Mouse (Mus musculus) spleen, postnatal 4 days (tissue): ENCODE measurements around the gene Nisch.
A peak's percentile ranks its signal among the peaks of the same experiment; 100 is the strongest.

Experiments
- DNase-seq, 2 experiments: peaks; one replicate each; pipeline ENCODE4 v3.0.0; 2022; ENCODE audit warnings: low spot score in 2 of 2

The Nisch gene

DNA sequence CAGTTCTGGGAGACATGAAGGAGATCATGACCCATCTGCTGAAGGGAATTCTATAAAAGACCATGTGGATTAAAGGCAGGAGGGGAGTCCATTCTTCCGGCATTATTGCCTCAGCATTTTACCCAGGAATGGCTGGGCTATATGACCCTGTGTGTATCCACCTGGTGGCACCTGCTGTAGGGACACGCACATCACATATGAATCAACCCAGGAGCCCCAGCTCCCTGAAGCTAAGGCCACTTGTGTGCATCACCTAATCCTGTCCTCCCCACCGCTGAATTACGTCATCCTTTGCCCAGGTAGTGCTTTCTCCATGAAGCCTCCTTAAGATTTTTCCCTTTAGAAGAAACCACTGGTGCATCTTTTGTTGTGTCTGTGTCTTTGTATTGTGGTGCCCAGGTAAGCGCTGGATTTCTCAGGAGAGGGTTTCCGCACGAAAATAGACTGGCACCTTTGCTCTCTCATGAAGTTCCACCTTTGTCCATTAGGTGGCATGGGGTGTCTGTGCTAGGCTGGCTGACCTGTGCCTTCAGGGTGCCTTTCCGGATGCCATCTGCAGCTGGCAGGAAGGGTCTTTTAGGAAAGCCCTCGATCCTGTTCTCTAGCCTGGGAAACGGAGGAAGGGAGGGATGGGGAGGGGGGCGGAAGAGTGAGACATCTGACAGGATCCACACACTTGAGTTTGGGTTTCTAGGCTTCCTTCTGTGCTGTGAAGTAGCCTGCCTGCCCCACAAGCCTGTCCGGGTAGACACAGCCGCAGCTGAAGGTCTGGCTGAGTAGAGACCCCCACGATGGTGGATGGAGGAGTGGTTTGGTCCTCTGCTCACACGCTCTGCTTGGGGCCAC is 1.4 kb downstream of the Nisch start:
- DNase-seq = peak; percentile 68 to 85

DNA sequence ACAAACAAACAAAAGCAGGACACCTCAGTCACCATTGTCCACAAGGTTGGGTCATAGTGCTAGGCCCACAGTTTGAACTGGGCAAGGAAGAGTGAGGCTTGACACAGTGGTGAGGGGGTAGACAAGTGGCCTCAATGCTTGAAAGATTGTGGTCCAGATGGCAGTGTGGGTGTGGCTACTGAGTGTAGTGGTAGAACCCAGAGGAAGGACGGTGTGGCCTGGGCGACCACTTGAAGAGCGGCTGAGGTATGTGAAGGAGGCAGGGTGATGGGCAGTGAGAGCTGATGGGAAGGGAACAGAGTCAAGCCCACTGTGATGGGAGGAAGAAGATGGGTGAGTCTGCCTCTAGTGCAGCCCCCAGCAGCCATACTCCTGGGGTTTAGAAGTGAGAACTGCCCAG is 2.1 kb downstream of the Nisch start:
- DNase-seq = no peak

DNA sequence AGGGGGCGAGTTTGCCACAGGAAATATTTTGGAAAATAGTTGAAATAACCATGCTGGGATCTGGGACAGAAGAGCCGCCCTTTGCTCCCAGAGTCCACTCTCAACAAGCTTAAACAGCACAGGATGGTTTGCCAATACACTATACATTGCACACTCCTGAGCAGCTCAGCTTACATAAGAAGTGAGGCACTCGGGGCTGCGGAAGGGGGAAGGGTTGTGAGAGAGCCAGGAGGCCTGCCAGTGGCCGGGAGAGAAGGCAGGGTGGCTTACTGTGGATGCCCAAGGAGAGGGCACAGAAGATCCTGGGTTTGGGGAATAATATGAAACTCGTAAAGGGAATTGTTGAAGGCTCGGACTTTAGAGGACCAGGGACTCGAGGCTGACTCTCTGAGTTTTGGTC is 2.9 kb downstream of the Nisch start:
- DNase-seq = no peak

DNA sequence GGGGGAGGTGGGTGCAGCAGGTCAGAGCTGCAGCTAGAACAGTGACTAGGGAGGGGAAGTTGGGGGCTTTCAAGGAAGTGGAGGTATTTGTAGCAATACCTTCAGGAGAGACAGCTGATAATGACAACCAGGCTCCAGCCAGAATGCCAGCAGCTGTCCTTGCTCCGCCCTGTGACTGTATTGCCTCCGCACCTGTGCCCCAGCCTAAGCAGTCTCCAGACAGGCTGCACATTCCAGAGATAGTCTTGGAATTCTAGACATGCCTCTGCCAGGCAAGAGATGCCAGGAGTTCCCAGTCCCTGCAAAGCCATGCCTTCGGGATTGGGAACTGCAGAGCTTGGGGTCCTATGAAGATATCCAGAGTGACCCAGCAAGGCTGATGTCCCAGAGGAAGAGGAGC is 4.2 kb downstream of the Nisch start:
- no peak for DNase-seq

DNA sequence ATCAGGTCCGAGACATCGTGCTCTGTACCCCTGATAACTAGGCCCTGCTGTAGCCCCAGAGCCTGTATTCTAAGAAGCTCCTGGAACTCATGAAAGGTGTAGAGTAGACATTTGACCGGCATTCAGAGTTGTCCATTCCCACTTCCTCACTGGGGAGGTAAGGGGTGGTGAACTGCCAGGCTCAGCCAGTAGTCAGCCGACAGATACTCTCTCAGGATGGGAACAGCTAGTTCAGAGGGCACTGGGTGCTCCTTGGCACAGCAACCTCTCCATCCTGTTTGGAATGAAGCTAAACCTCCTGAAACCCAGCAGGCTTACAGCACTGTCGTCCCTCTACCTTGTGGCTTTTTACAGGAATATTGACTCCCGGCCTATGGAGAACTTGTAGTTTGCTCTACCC is 4.9 kb downstream of the Nisch start:
- no peak for DNase-seq

DNA sequence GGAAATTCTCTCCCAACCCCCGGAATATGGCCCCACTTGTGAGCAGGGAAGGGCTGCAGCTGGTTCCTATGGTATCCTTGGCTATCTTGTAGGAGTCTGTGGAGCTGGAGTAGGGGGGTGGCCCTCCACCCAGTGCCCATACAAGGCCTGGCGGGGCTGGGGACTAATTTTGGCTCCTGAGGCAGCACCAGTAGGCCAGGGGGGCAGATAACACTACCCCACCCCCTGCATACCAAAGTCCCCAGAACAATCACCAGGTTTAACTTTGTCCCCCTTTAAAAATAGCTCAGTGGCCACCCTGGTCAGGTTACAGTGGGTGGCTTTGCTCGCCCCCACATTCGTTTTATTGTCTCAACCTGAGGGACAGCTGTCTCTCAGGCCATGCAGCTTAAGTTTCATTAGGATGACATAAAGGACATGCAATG is 7.6 kb downstream of the Nisch start:
- no peak for DNase-seq

DNA sequence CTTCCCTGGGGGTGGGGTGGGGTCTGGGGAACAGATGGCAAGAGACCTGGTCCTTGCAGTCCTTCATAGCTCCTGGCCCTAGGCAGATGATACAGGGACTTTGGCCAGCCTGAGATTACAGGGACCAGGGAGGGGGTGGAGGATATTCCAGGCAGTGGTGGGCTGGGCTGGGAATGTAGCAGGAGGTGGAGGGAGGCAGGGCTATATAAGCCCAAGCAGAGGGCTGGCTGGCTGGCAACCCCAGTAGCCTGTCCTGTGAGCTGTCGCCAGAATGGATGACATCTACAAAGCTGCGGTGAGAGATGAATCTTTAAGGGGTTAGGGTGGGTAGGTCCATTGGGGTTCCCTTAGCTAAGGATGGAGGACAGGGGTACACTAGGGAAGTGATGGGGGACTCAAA is 8.7 kb downstream of the Nisch start, which contains the start of gene Tnnc1:
Gene Tnnc1 (plus strand): TSS at position 229 of the 400 bp plus-strand sequence.
- DNase-seq = no peak

DNA sequence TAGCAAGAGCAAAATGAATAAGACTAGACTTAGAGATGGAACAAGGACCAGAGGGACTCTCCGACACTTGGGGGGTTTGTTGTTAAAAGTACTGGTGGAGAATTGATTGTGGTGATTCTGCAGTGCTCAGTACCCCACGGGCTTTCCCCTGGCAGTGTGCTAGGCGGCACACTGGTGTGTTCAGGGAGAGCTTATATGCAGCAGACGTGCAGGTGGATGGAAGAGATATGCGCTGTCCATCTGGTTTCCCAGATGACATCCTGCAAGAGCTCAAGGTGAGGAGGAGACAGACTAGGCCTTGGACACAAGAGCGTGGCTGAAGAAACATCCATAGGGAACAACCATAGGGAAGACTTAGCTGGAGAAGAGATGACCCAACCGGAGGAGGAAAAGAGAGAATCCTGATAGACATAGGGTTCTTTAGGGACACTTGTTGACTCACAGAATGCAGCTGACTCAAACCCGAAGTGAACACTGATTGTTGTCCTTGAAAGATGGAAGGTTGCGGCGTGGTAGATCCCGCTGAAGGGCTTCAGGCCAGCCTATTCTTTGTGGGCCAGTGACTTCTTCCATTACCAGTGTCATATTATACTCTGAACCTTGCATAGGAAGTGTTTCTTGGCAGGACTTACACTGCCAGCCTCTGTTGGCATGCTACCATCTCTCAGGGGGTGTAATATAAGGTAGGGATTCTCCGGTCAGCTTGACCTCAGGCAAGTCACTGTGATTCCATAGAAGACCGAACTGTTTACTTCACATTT is 9.5 kb downstream of the Nisch start:
- no peak for DNase-seq

DNA sequence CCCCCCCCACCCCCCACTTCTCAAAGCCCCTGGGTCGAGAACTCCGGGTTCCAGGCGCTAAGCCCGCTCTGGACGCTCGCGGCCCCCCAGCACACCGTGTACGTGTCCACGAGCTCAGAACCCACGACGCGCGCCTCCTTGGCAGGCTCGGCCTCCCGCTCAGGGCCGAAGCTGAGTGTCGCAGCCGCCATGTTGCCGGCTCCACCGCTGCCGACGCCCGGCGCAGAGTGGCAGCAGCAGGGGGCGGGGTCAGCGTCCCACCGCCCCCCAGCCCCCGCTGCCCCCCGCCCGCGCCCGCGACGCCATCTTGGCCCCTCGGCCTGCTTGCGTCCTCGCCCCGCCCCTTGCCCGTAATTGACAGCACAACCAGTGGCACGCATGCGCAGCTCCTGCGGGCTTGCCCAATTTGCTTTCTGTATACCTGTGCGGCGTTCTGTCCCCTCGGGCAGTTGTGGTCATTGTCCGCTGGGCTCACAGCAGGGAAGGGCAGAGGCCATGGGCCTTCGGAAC is 10.2 kb downstream of the Nisch start:
- peak; percentile 95 to 99 for DNase-seq

DNA sequence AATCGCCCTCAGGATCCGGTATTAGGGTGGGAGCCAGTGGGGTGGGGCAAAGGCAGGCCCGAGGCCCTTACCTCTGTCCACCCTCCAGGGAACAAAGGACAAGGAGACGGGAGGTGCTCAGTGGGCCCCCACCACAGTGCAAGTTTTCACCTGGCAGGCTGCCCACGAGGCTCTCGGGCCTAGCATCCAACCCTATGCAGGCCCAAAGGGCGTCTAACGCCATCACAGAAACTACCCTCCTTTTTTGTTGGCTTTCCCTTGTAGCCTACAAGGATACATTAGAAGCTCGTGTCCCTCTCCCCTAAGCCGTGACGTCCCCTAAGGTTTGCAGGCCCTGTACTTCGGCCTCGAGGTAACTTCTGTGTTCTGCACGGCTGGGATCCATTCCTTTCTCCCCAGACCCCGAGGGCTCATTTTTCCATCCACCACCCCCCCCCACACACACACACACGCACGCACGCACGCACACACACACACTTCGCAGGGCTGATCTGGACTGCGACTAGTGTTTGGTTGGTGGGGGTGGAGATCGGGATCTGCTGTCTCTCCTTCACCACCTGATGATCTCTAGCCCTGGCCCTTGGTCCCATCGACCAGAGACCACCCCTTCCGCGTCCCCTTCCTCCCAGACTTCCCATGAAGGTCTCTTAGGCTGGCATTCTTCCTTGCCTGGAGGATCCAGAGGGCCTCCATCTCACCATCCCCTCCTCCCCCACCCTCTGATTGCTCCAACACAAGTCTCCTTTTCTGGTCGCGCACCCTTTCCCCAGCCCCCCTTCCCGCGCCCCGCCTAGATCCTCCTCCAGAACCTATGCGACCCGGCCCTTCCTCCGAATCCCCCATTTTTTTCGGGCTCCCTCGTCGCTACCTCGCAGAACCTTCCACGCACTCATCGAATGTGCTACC is 10.9 kb downstream of the Nisch start:
- no peak for DNase-seq

DNA sequence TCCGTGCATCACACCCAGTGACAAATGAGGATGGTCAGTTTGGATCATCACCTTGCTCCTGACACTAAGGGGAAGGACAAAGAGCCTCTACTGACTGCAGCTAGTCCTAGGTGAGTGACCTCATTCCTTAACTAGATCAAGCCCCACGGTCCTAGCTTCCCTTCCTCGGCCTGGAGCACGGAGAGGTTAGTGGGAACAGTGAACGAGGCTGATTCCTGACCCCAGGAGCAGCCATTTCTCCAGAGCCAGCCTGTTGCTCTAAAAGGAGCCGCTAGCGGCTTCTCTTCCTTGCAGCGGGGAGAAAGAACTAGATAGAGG is 11.5 kb downstream of the Nisch start:
- DNase-seq = no peak

DNA sequence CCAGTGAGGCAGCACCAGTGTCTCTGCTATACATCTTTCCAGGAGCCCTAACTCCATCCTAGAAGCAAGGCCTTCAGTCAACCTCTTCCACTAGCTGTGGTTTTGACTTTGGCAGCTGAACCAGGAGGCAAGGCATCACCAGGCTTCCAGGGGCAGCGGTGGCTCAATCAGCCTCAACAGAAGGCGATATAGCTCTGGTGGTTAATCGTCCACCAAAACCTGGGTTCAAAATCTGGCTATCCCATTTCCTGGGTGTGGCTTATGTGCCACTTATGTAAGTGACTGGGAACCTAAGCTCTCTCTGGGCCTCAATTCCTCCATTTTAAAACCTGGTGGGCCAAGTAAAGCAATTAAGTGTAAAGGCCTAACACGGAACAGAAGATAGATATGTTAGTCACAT is 11.9 kb downstream of the Nisch start:
- DNase-seq = no peak

DNA sequence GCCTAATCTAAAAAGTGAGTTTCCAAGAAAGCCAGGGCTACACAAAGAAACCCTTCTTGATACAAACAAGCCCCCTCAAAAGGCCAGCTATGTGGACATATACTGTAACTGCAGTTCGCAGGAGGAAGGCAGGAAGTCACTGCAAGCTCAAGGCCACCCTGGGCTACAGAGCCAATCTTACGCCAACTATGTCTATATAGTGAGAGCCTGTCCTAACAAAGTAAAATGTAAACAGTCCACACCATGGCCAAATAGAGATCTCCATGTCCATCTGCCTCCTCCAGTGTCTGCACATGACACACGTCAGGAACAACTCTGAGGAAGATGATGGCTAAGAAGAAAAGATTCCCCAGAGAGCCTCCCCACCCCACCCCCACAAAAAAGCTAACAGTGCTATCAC is 16.7 kb downstream of the Nisch start:
- no peak for DNase-seq

DNA sequence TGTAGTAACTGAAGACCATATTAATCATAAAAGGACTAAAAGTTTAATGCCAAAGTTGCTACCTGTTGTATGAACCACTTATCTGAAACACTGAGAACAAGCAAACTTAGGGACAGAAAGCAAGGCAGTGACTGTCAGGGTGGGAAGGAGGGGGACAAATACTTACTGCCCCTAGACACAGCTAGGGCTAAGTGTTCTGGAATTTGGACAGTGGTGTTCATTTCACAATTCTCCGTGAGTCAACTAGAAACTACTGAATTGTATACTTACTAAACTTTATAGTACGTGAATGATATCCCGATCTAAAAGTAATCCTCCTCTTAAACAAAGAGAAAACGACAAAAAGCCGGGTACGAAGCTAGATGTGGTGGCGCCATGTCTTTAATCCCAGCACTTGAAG is 17.1 kb downstream of the Nisch start:
- no peak for DNase-seq

DNA sequence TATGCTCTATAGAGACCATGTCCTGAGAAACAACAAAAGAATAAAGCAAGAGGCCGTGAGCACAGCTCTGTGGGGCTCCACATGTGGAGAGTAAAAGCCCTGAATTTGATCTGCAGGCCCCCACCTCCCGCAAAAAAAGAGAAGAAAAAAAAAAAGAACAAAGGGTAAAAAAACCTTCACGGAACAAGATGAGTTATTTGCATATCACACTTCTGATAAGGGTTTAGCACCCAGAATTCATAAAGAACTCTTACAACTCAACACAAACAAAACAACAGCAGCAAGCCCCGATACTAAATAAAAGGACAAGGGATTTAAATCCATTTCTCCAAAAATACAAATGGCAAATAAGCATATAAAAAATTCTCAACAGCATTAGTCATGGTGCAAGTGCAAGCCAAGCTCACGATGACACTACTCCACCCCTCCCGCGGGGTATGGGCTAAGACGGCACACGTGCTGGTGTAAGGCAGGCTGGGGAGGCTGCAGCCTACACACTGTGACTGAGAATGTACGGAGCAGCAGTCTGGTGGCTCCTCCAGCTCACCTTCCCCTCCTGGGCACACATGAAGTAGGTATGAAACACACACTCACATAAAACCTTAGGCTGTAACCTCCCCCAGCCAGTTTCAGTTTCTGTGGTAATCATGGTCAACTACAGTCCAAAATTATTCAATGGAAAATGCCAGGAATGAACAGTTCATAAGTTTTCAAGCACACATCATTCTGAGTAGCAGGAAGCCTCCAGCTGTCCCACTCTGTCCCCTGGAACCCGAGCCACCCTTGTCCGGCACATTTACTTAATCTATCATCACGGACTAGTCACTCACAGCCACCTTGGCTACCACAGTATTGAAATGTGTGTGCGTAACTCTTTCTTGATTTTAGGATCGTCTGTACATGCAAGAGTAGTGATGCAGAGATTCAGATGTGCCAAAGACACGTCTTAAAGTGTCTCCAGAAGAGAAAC is 18.9 kb downstream of the Nisch start:
- no peak for DNase-seq

DNA sequence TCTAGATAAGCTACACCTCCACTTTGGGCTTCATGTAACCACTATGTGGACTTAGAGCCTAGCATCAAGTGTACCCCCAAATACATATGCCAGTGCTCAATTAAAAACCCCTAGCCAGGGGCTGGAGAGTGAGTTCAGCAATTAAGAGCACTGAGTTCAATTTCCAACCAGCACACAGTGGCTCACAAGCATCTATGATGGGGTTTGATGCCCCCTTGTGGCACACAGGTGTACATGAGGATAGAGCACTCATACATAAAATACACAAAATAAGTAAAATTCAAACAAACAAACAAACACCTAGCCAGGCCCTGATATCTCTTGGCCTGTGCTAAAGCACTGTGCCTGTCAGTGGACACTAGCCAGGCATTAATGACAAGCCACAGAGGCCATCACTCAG is 20.8 kb downstream of the Nisch start:
- no peak for DNase-seq

DNA sequence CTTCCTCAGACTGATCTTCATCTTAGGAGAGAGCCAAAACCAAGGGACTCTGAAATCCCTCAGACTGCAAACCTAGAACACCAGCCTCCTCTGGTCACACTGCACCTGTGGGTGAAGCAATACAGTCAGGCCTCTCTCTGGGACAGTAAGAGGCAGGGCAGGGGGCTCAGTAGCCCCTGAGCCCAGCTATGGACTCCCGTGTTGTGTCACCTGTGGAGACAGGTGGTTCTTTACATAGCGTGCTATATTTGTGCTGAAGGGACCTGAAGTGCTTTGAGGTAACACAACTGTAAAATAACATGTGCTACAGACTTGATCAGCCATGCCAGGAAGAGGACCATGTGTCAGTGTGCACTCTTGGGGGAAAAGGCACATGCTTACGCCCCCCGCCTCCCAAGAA is 21.2 kb downstream of the Nisch start:
- DNase-seq = no peak

DNA sequence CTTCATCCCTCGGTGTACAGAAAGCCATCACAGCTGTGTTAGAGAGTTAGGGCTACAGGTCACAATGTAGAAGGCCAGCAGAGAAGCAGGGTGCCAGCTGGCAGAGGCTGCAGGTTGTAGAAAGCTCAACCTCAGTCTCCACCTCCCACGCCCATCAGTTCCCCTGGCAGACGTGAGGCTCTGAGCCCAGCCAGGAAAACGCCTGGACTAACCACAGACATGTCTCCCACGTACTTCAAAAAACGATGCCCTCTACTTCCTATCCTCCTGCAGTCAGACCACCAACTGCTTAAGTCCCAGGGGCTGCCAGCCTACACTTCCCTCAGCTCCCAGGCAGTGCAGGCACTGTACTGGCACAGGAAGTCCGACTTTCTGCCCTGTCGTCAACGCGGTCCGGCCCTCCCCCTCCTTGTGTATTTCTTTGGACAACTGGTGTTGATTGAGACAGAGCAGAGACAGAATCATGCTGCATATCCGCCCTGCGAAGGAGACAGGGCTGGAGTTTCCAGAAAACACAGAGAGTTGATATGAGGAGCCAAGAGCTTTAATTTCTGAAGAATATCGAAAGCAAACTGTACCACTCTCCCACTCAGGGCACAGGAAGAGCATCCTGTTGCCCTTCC is 21.7 kb downstream of the Nisch start:
- DNase-seq = no peak

DNA sequence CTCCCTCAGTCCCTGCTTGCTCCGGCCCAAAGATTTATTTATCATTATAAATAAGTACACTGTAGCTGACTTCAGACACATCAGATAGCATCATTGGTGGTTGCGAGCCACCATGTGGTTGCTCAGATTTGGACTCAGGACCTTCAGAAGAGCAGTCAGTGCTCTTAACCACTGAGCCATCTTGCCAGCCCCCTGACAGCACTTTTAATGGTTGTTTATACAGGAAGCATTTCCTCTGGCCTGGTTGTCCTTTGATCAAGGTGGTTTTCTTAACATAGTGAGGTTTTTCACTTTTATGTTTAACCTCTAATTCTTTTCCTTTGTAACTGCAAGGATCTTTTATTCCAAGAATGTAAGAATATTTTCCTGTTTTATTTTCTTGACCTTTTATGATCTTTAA is 22.3 kb downstream of the Nisch start:
- DNase-seq = no peak

DNA sequence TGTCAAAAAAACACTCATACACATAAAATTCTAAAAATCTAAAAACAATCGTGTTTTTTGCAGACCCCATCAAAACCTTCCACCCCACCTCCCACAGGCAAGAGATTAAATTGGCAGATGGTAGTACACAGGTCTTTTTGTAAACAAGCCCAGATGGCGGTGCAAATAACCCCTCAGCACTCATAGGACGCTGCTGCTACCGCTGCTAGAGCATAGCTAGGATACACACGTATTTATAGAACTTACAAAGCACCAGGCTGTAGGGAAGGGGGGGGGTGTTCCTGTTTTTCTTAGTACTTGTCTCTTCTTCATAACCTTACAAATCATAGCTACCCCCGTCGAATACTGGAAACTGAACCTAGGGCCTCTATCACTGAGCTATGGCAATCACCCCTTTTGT is 23.0 kb downstream of the Nisch start:
- DNase-seq = no peak
